Mouse (Mus musculus): ENCODE results near the gene Arglu1. TPM values are rescaled to one million over a fixed set of nuclear protein-coding genes. Genes with fewer than 3 reads are reported as not detected.

The Arglu1 gene
- total RNA-seq (2017), result 215 and 239 TPM in 2 replicates

DNA sequence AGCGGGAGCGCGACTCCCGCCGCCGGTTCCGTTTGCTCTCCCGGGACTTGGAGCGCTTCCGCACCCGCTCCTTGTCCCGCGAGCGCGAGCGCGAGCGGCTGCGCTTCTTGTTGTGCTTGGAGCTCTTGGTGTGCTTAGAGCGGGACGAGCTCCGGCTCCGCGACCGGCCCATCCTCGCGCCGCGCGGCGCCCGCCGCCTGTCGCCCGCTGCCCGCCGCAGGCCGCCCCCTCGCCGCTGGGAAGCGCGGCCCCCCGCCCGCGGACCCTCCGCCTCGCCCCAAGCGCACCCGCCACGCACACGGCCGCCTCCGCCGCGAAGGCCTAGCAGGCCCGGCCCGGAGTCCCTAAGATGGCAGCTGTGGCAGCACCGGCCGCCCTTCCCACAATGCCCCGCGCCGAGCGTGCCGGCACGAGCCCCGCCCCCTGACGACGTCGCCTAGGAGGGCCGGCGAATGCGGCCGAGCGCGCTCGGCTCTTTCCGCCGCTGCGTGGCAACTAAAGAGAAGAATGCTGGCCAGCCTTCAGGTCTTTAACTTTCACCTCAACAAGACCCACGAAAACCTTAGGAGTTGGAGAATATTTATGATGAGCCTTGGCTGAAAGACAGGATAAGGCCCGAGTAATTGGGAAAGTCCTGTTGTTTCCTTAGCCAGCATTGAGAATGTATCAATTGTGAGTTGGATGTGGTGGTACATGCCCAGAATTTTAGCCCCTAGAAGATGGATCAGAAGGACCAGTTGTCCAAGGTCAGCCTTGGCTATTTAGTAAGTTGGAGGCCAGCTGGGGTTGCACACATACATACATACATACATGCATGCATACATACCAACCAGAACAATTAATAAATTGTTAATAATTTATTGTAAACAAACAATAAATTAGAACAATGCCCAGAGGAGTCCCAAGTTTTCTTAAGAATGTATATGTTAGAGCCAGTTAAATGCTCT, at the start of gene Arglu1:
Gene Arglu1 (minus strand): TSS at position 376 of the 947 bp plus-strand sequence.
- peak; percentile 85 to 86 for ATAC-seq (replicated peaks in 1 of 2; ENCODE audit: insufficient read depth in 1 of 2, low FRiP score in 2 of 2, low TSS enrichment in 1 of 2, low read depth in 1 of 2, poor library complexity in 2 of 2, severe bottlenecking in 2 of 2)

DNA sequence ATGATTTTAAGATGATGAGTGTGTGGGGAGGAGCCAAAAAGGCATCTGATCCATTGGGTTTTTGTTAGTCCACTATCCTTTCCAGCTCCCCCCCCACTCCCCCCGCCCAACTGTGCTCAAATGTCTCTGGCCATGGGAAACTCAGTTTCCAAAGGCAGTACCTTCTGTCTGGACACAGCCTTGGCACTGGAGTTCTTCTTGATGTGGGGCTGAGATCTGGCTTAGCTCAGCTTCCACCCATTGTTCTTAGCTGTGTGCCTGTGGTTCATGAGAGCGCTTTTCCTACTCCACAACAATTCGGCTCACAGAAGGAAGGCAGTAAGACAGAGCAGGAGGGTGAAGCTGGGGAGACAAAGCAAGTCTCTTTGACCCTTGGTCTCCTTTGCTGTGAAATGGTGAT, 47.0 kb upstream of the Arglu1 start:
- ATAC-seq (replicated peaks in 1 of 2; ENCODE audit: insufficient read depth in 1 of 2, low FRiP score in 2 of 2, low TSS enrichment in 1 of 2, low read depth in 1 of 2, poor library complexity in 2 of 2, severe bottlenecking in 2 of 2), result no peak

DNA sequence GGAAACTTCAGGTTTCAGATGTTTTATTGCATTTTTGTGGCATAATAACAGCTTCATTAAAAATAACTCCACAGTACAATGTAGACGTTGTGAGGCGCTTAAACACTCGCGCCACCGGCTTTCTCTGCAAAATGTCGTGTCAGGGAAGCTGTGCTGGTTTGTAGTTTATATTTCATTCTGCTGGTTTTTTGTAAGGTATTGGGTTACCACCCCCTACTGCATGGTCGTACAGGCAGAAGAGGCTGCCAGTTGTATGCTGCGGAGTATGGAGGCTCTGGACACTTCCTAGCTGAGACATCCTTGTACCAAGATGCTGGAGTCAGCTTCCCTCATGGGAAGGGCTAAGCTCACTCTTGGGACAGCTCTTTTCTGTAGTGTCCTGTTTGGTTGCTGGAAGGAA, 46.5 kb upstream of the Arglu1 start:
- no peak for ATAC-seq (replicated peaks in 1 of 2; ENCODE audit: insufficient read depth in 1 of 2, low FRiP score in 2 of 2, low TSS enrichment in 1 of 2, low read depth in 1 of 2, poor library complexity in 2 of 2, severe bottlenecking in 2 of 2)

DNA sequence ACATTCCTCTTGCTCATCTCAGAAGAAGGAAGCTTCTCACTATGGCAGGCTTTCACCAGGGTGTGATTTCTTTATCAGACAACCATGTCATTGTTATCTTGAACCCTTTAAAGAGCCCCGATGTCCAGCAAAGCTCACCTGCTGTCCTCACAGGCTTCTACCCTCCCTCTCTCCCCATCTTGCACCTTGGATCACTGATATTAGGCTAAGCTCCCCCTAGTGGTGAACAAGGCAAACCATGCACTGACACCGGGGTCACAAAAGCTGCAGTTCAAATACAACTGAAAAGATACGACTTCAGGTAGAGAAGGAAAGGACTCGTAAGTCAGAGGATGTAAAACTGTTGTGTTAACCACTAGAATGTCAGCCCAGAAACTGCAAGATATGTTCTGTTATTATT, 43.5 kb upstream of the Arglu1 start:
- ATAC-seq (replicated peaks in 1 of 2; ENCODE audit: insufficient read depth in 1 of 2, low FRiP score in 2 of 2, low TSS enrichment in 1 of 2, low read depth in 1 of 2, poor library complexity in 2 of 2, severe bottlenecking in 2 of 2), result peak; percentile 77 to 90

DNA sequence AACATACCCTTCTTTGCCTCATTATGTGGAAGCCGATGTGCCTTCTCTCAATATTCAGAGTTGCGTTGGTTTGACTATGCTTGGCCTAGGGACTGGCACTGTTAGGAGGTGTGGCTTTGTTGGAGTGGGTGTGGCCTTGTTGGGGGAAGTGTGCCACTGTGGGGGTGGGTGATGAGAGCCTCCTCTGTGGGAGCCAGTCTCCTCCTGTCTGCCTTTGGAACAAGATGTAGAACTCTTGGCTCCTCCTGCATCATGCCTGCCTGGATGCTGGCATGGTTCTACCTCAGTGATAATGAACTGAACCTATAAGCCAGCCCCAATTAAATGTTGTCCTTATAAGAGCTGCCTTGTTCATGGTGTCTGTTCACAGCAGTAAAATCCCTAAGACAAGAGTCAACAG, 38.3 kb upstream of the Arglu1 start:
- ATAC-seq (replicated peaks in 1 of 2; ENCODE audit: insufficient read depth in 1 of 2, low FRiP score in 2 of 2, low TSS enrichment in 1 of 2, low read depth in 1 of 2, poor library complexity in 2 of 2, severe bottlenecking in 2 of 2), result no peak

DNA sequence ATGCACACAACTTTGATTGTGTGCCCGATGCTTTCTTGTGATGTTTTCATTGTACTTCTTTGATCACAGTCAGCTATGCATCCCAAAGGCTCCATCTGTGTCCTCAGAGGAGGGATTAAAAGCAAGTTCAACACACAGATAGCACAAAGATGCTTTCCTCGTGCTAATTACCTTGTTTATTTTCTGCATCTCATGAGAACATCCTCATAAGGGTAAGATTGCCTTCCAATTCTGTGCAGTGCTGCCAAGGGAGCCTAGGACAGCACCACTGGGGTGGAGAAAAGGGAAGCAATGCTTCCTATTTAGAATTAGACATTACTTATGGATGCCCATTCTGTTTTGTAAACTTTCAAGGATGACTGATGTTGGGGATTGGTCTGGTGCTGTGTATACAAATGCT, 36.2 kb upstream of the Arglu1 start:
- no peak for ATAC-seq (replicated peaks in 1 of 2; ENCODE audit: insufficient read depth in 1 of 2, low FRiP score in 2 of 2, low TSS enrichment in 1 of 2, low read depth in 1 of 2, poor library complexity in 2 of 2, severe bottlenecking in 2 of 2)

DNA sequence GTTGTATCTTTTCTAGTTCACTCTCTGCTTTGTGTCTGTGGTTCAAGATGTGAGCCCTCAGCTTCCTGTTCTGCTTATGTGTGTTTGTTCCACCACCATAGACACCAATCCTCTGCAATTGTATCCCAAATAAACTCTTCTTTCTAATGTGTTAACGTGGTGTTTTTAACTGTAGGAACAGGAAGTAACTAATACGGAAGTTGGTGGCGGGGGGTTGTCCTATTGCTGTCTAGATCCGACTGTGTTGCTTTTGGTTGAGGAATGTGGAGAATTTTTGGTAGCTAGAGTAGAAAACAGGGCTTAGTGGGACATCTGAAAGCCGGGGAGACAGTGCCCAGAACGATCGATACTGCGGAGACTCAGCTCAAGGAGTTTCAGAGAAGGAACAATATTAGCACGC, 14.5 kb upstream of the Arglu1 start:
- no peak for ATAC-seq (replicated peaks in 1 of 2; ENCODE audit: insufficient read depth in 1 of 2, low FRiP score in 2 of 2, low TSS enrichment in 1 of 2, low read depth in 1 of 2, poor library complexity in 2 of 2, severe bottlenecking in 2 of 2)

DNA sequence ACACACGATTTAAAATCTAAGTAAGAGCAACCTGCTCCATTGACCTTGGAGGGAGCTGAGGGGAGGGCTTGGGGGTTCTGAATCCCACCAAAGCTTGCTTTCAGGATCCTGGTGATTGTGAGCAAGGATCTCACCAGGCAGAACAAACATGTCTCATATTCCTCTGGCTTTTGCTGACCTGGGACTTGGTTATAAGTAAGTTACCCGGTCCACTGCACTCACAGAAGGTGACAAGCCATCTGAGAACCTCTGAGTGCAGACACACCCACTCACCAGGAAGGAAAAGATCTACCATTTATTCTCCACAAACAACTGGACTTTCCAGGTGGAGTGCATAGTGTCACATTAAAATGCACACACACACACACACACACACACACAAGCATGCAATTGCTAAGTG, 13.3 kb upstream of the Arglu1 start:
- no peak for ATAC-seq (replicated peaks in 1 of 2; ENCODE audit: insufficient read depth in 1 of 2, low FRiP score in 2 of 2, low TSS enrichment in 1 of 2, low read depth in 1 of 2, poor library complexity in 2 of 2, severe bottlenecking in 2 of 2)

DNA sequence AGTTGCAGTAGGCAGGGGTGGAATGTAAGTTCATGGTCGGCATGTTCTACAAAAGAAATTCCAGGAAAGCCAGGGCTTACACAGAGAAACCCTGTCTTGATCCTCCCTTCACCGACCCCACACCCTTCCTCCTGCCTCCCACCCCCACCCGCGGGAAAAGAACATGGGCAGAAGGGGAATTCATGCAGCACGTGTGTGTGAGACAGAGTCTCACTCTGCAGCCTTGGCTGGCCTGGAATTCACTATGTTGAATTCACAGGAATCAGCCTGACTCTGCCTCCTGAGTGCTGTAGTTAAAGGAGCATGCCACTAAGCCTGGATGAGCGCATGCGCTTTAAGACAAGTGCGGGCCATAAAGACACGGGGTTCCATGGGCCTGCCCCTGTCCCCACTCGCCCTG, 10.5 kb upstream of the Arglu1 start:
- no peak for ATAC-seq (replicated peaks in 1 of 2; ENCODE audit: insufficient read depth in 1 of 2, low FRiP score in 2 of 2, low TSS enrichment in 1 of 2, low read depth in 1 of 2, poor library complexity in 2 of 2, severe bottlenecking in 2 of 2)

DNA sequence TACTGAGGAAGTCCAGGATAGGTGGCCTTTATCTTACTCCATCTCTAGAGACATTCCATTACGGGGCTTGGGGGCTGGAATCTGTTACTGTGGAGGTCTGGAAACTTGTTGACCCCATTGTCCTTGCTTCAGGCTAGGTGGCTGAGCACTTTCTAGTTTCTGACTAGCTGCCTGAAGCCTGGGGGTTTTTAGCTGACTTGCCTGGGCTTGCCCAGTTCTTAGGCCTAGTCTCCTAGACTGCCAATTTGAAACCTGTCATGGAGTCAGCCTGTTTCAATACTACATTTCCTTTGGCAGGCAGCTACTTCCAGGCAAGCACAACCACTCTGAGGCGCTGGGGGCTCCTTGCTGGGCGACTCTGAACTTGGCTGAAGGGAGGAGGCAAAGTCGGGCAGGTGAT, 9.9 kb upstream of the Arglu1 start:
- no peak for ATAC-seq (replicated peaks in 1 of 2; ENCODE audit: insufficient read depth in 1 of 2, low FRiP score in 2 of 2, low TSS enrichment in 1 of 2, low read depth in 1 of 2, poor library complexity in 2 of 2, severe bottlenecking in 2 of 2)

DNA sequence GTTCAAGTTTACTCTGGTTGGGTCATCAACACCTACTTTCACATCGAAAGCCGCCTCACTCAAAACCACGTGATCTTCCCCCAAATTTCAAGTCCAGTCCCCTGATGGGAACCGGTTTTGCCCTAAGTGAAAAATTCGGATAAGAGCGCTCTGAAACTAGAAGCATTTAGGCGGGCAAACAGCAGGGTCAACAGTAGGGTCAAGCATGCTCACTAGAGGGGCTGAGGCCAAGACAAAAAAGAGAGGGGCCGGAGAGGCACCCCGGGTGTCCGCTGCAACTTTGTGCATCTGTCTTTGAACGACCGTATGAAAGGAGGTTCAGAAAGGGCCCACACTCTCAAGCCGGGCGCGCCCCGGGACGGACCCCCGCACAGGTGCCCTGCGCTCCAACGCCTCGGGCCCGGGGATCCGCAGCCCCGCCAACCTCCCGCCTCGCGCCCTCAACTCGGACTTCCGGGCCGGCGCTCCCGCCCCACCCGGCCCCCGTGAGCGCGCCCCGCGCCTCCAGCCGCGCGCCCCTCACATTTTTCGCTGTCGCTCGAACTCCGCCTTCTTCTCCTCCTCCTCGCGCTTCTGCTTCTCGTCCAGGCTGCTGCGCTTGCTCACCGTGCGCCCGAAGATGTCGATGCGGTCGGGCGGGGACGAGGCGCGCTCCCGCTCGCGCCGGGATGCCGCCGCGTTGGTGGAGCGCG, 721 bp downstream of the Arglu1 start:
- peak; percentile 57 to 75 for ATAC-seq (replicated peaks in 1 of 2; ENCODE audit: insufficient read depth in 1 of 2, low FRiP score in 2 of 2, low TSS enrichment in 1 of 2, low read depth in 1 of 2, poor library complexity in 2 of 2, severe bottlenecking in 2 of 2)

DNA sequence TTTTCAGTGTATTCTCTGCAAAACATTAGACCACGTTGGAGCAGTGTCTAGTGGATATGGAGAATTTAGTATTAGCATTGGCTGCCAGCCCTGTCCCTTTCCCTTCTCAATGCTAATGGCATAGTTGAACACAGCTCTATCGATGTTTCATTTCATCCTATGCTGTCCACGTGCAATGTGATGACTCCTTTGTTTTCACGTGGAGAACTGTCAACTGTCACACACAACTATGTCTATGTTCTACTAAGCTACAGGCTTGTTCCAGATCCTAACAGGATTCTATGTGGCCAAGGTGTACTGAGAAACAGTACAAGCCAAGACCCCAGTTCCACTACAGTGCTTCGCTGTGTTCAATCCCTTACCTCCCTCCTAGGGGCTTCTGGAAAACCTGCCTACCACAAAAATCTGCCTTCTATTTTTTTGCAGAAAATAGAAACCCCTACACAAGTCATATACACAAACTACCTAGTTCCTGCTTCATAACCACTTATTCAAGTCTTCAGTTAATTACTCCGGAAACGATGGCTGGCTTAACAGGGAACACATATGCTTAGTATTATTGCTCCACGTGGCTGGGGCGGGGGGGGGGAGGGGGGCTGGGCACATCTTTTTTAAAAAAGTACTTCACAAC, 1.4 kb downstream of the Arglu1 start:
- no peak; a peak in 1 of 4 replicates for ATAC-seq (replicated peaks in 1 of 2; ENCODE audit: insufficient read depth in 1 of 2, low FRiP score in 2 of 2, low TSS enrichment in 1 of 2, low read depth in 1 of 2, poor library complexity in 2 of 2, severe bottlenecking in 2 of 2)

DNA sequence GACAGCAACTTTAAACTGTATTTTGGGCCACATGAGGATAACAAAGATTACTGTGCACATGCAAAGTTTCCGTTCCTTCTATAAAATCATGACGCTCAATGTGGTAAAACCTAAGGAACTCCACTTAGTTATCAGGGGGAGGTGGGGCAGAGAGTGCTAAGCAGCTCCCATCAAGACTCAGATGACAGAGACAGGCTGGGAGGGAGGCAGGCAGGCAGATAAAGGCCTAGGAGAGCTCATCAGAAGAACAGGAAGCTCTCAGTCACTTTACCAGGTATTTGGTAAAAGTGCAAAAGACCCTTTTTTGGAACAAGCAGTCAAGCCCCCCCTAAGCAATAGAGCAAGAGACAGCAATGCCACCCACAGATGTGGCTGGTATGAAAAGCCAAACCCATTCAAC, 4.8 kb downstream of the Arglu1 start:
- ATAC-seq (replicated peaks in 1 of 2; ENCODE audit: insufficient read depth in 1 of 2, low FRiP score in 2 of 2, low TSS enrichment in 1 of 2, low read depth in 1 of 2, poor library complexity in 2 of 2, severe bottlenecking in 2 of 2), result no peak

DNA sequence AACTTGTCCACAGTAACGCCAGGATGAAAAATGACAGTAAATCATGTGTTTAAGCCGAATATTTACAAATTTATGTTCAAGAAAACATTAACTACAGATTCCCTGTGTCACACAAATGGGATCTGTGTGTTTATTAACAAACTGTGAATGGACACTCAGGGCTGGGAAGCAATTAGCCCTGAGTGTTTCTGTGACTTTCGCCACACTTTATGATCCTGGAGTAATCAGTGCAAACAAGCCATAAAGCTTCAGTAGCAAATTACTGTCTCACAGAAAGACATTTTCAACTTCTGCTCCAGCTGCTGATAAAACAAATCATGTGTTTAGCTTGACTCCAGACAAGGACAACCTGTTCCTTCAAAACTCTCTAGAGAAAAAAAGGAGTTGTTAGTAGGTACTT, 7.6 kb downstream of the Arglu1 start:
- no peak for ATAC-seq (replicated peaks in 1 of 2; ENCODE audit: insufficient read depth in 1 of 2, low FRiP score in 2 of 2, low TSS enrichment in 1 of 2, low read depth in 1 of 2, poor library complexity in 2 of 2, severe bottlenecking in 2 of 2)

DNA sequence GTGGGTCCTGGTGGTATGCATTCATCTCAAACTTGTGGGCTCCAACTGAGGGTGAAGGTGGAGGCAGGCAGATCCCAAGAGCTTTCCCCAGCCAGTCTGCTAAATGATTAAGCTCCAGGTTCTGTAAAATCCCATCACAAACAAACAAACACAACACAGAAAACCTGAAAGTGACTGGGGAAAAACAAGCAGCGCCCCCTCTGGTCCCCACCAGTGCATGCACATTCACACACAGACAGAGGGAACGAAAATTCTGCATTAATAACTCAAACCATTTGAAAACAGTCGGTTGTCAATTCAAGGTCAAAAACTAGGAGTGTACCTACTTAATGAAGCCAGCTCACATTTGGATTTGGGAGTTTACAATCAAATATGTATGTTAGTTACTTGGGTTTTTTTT, 12.1 kb downstream of the Arglu1 start:
- no peak for ATAC-seq (replicated peaks in 1 of 2; ENCODE audit: insufficient read depth in 1 of 2, low FRiP score in 2 of 2, low TSS enrichment in 1 of 2, low read depth in 1 of 2, poor library complexity in 2 of 2, severe bottlenecking in 2 of 2)

DNA sequence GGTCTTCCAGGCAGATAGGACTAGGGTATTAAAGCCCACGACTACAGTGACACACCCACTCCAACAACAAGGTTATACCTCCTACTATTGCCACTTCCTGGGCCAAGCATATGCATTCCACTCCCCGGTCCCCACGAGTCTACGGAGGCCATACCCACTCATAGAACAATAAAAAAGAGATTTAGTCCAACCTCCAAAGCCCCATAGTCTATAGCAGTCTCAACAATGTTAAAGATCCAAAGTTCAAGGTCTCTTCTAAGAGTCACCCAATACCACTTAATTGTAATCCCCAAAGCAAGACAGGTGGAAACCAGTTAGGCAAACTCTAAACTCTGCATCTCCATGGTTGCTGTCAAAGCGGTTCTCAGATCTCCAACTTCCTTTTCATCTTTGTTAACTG, 15.5 kb downstream of the Arglu1 start:
- ATAC-seq (replicated peaks in 1 of 2; ENCODE audit: insufficient read depth in 1 of 2, low FRiP score in 2 of 2, low TSS enrichment in 1 of 2, low read depth in 1 of 2, poor library complexity in 2 of 2, severe bottlenecking in 2 of 2), result no peak

DNA sequence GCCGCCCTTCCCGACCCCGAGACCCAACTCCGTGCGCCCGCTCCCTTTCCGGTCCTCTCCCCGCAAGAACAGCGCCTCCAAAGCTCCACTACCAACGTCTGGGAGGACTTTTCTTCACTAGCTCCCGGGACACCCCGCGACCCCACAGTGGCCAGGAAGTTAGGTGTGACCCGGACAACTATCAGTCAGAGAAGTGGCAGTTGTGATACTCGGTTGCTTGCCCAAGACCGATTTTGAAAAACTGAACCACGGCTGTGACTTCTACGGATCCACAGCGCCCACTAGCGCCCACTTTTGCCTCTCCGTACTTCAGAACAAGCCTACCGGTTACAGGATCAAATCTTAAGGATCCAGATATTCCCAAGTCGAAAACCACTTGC, 28.6 kb downstream of the Arglu1 start:
- ATAC-seq (replicated peaks in 1 of 2; ENCODE audit: insufficient read depth in 1 of 2, low FRiP score in 2 of 2, low TSS enrichment in 1 of 2, low read depth in 1 of 2, poor library complexity in 2 of 2, severe bottlenecking in 2 of 2), result peak; percentile 50 to 56

DNA sequence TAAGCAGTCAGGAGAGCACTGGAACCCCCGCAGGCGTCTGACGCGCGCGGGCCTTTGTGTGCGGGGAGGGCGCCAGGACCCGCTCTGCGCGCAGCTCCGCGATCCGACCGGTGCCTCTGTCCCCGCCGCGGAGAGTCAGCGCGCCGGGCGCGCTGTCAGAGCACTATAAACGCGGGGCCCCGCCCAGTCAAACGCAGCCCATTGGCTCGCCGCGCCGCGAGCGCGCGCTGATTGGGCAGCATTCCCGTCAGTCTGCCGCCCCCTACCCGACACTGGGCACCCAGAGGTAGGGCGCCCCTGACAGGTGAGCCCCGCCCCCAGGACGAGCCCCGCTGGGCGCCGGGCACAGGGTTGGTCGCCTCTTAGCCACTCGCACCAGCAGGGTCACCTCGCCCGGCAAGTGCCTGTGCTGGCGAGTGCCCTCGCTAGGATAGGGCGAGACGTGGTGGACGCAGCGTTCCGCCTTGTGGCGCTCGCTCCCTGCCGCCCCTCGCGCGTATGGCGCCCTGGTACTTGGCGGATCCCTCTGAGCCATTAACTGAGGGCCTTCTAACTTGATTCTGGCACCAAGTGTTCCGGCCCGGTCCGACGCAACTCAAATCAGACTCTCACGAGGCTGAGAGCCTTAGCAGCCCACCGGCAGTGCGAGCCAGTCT, 29.1 kb downstream of the Arglu1 start, which contains the start of gene Efnb2:
Gene Efnb2 (minus strand): TSS at position 140 of the 656 bp plus-strand sequence.
- peak; percentile 61 to 77 for ATAC-seq (replicated peaks in 1 of 2; ENCODE audit: insufficient read depth in 1 of 2, low FRiP score in 2 of 2, low TSS enrichment in 1 of 2, low read depth in 1 of 2, poor library complexity in 2 of 2, severe bottlenecking in 2 of 2)

Measured in hematopoietic stem cell, adult 5-6 weeks (primary cell).